Mouse (Mus musculus): ENCODE results near the gene Aak1.

Aak1 gene

GRCm38 (mm10) chr6:86848915-86849644, at the start of gene Aak1:
TSS of gene Aak1 (plus strand) at chr6:86849517.
- peak; percentile 81 for DNase-seq (ENCODE audit: low spot score)

- DNase-seq (ENCODE audit: low spot score), result no peak
These were observed 48.9 kb upstream of the Aak1 start for GRCm38 (mm10) chr6:86800467-86800866.

GRCm38 (mm10) chr6:86801431-86801830, 47.9 kb upstream of the Aak1 start:
- no peak for DNase-seq (ENCODE audit: low spot score)

- DNase-seq (ENCODE audit: low spot score), result no peak
These were observed 44.7 kb upstream of the Aak1 start for GRCm38 (mm10) chr6:86804646-86805045.

GRCm38 (mm10) chr6:86806455-86807086, 42.7 kb upstream of the Aak1 start:
- DNase-seq (ENCODE audit: low spot score), result peak; percentile 33

- DNase-seq (ENCODE audit: low spot score), result no peak
These were observed 36.4 kb upstream of the Aak1 start for GRCm38 (mm10) chr6:86812919-86813318.

GRCm38 (mm10) chr6:86813341-86813740, 36.0 kb upstream of the Aak1 start:
- DNase-seq (ENCODE audit: low spot score), result no peak

- no peak for DNase-seq (ENCODE audit: low spot score)
These were observed 34.4 kb upstream of the Aak1 start for GRCm38 (mm10) chr6:86814926-86815325.

- DNase-seq (ENCODE audit: low spot score), result no peak
These were observed 33.9 kb upstream of the Aak1 start for GRCm38 (mm10) chr6:86815436-86815835.

- no peak for DNase-seq (ENCODE audit: low spot score)
These were observed 32.7 kb upstream of the Aak1 start for GRCm38 (mm10) chr6:86816586-86816985.

GRCm38 (mm10) chr6:86818914-86819313, 30.4 kb upstream of the Aak1 start:
- no peak for DNase-seq (ENCODE audit: low spot score)

- no peak for DNase-seq (ENCODE audit: low spot score)
These were observed 29.4 kb upstream of the Aak1 start for GRCm38 (mm10) chr6:86819926-86820325.

- DNase-seq (ENCODE audit: low spot score), result no peak
These were observed 28.6 kb upstream of the Aak1 start for GRCm38 (mm10) chr6:86820690-86821089.

GRCm38 (mm10) chr6:86822285-86823050, 26.8 kb upstream of the Aak1 start:
- peak; percentile 31 for DNase-seq (ENCODE audit: low spot score)

- no peak for DNase-seq (ENCODE audit: low spot score)
These were observed 26.3 kb upstream of the Aak1 start for GRCm38 (mm10) chr6:86823051-86823431.

GRCm38 (mm10) chr6:86823824-86824223, 25.5 kb upstream of the Aak1 start:
- DNase-seq (ENCODE audit: low spot score), result no peak

GRCm38 (mm10) chr6:86824401-86824800, 24.9 kb upstream of the Aak1 start:
- no peak for DNase-seq (ENCODE audit: low spot score)

- no peak for DNase-seq (ENCODE audit: low spot score)
These were observed 21.9 kb upstream of the Aak1 start for GRCm38 (mm10) chr6:86827432-86827831.

- DNase-seq (ENCODE audit: low spot score), result no peak
These were observed 19.5 kb upstream of the Aak1 start for GRCm38 (mm10) chr6:86829768-86830167.

GRCm38 (mm10) chr6:86830738-86831500, 18.4 kb upstream of the Aak1 start:
- no peak for DNase-seq (ENCODE audit: low spot score)

- peak; percentile 63 for DNase-seq (ENCODE audit: low spot score)
These were observed 16.4 kb upstream of the Aak1 start for GRCm38 (mm10) chr6:86832802-86833502.

GRCm38 (mm10) chr6:86839089-86839488, 10.2 kb upstream of the Aak1 start:
- DNase-seq (ENCODE audit: low spot score), result no peak

Measured in ovary, adult 18-20 months (tissue).